Mouse (Mus musculus) WW6 (cell line): Measurements from ENCODE around the gene Snapin.

ENCODE experiments used
- DNase-seq: peaks from one replicate; pipeline ENCODE4 v3.0.0-alpha.2; 2013; ENCODE audit warnings: low read depth, low spot score

Snapin gene

GRCm38 (mm10) chr3:90454931-90455330 is 35.9 kb downstream of the Snapin start:
- no peak for DNase-seq

DNA sequence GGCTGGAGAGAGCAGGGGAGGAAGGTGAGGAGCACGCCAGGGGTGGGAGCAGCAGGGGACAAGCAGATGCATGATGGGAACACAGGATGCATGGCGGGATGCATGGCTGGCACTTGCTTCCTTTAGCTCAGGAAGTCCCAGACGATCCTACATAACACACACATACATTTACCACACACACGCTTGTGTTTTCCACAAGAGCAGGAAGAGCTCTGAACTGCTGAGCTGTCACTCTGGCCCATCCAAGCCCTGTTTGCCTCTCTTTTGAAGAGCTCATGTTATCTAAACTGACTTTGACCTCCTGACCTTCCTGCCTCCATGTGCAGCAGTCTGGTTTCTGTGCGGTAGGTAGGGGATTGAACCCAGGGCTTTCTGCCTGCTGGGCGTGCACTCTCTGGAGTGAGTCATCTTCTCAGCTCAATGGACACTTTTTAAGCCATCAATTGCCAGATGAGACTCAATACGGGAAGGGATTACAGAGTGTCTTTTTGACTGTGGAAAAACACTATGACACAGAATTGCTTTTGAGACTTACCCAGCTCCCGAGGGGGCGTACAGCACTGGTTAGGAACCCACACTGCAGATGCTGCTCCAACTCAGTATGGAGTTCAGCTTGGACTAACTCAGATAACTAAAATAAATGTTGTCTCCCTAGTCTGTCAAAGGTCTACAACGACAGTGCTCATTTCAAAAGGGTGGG is 39.3 kb downstream of the Snapin start:
- DNase-seq = no peak

DNA sequence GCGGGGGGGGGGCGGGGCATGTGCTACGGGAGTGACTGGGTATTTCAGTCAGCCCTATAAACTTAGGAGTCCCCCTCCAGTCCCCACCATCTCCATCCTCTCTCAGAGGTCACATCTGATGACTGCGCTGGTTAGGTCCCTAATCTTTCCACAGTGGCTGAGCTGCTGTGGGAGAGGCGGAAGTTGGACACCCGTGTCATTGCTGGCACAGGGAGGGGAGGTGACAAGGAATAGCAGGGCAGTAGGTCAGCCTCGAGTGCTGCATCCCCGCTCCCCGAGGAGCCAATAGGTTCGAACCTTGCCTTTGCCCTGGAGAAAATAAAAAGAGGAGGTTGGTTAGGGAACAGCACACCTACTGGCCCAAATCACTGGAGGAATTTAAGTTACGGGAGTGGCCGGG is 40.0 kb downstream of the Snapin start:
- no peak for DNase-seq

GRCm38 (mm10) chr3:90448626-90449025 is 42.2 kb downstream of the Snapin start:
- DNase-seq = no peak

DNA sequence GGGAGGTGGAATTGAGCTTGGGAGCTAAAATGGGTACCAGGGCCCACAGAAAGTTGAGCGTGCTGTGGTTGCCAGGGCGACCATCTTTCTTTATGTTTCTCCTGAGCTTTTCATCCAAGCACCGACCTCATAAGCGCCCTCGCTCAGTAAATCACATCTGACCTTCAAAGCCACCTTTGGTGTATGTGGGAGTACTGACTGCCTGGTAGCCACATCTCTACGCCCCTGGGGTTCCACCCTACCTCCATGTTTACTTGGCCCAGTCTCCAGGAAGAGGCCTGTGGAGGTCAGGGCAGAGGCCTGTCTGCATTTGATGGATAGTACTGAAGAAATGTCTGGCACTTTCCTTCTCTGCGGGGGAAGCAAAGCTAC is 43.7 kb downstream of the Snapin start:
- DNase-seq = no peak

DNA sequence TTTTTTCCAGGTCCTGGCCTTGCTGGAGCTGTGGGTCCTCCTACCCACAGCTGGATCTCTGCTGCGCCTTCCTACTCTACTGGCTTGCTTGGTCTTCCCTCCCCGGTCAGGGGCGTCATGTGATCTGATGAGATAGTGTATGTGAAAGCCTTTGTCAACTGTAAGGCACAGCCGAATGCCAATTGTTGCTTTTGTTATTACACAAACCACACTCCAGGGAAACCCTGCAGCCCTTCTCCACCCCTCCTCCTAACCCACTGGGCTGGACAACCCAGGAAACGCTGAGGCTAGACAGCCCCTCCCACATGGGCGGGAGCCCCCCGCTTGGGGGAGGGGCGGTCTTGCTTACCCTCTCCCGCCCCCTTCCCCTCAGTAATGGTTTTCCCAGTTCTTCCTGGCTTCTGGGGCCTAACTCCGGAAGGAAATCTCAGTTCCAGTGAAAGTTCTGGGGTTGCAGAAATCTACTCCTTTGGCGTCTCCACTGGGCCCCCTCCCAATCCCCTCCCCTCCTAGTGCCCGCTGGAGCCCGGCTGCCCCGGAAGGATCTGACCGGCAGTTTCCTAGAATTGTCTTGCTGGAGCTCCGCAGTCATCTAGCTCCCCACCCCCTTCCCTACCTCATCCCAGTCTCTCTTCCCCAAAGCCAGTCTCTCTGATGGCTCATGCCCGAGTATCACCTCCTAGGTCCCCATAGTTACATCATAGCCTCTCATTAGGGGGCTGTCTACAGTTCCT is 44.3 kb downstream of the Snapin start:
- peak; percentile 93 for DNase-seq

GRCm38 (mm10) chr3:90445417-90446200 is 45.2 kb downstream of the Snapin start:
- no peak for DNase-seq

GRCm38 (mm10) chr3:90443977-90444376 is 46.9 kb downstream of the Snapin start:
- DNase-seq = no peak

DNA sequence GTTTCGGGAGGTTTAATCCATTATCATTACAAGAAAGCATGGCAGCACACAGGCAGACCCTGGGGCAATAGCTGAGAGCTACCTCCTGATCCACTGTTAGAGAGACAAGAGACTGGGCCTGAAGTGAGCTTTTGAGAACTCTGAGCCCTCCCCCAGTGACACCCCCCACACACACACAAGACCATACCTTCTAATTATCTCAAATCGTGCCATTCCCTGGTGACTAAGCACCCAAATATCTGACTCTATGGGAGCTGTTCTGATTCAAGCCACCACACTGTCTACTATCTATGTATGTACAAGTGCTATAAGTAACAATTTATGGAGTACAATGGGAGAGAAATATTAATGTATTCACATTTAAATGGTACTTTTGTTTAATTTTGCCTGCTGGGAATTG is 50.1 kb downstream of the Snapin start:
- DNase-seq = no peak
